ENCODE assay signal across 14 mouse cellular contexts in the genomic region with DNA sequence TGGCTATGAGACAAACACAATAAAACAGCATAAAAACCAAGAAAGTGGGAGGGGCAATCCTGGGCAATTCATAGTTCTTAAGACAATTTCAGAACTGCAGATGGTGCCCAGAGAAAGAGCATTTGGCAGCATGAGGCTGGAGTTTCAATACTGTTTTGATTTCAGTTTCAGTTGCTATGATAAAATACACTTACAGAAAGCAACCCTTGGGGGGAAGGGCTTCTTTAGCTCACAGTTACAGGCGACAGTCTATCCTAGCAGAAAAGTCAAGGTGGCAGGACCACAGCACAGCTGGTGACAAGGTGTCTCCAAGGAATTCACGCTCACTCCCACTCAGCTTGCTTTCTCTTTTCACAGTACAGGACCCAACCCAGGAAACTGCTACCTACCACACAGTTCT. TPM values are rescaled to one million over a fixed set of nuclear protein-coding genes. Genes with fewer than 3 reads are reported as not detected.
DNase-seq lines count a peak whose midpoint lies in the region; ATAC-seq and TF ChIP-seq lines count a peak whose summit lies in the region.
"Had no signal": no experiment of that assay in that cellular context is flagged by ENCODE, and none has a peak within 500 bp of the region (broad histone marks: within the 10 kb centered on the region; RNA-seq: fewer than 3 reads in every experiment).

No protein-coding gene starts in this region.

- H3K4me2 ChIP-seq in liver, postnatal 0 days (ENCODE audit: low read depth, low read length), result 0 out of 2 replicates have a peak overlapping the region, but pooled peaks have one; percentile 13
- no peak overlapping the region for H3K4me2 ChIP-seq in liver, embryonic 11.5 days
- H3K4me2 ChIP-seq: hindbrain, embryonic 15.5 days; midbrain, embryonic 13.5 days had no signal

- H3K9ac ChIP-seq in liver, postnatal 0 days (replicated peaks), result 0 out of 2 replicates have a peak overlapping the region, but pooled peaks have one; percentile 21
- H3K9ac ChIP-seq in liver, embryonic 11.5 days (ENCODE audit: low read depth, low read length), result no peak overlapping the region
- H3K9ac ChIP-seq: hindbrain, embryonic 15.5 days; midbrain, embryonic 13.5 days had no signal

- TF ChIP-seq EP300 in liver, postnatal 0 days (IDR thresholded peaks at IDR 0.05; ENCODE audit: low read depth), result no peak

- intact Hi-C loops in gastrocnemius, adult 2 months (cut with DNase I), result no loop called here

- 64% methylated on average over 2 of the region's 2 CpGs for WGBS in liver, postnatal 0 days (ENCODE audit: insufficient replicate concordance)
- 84% methylated on average over 2 of the region's 2 CpGs for WGBS in liver, embryonic 11.5 days

- no peaks in the 10 kb centered on the region for H3K36me3 ChIP-seq in liver, postnatal 0 days (replicated peaks; ENCODE audit: insufficient read depth, low read length)
- H3K36me3 ChIP-seq in liver, embryonic 11.5 days (ENCODE audit: control insufficient read depth, insufficient read depth, low read length), result peaks cover 4% of the 10 kb centered on the region; the same call in 1 of the 2 replicates
- H3K36me3 ChIP-seq: hindbrain, embryonic 15.5 days; midbrain, embryonic 13.5 days had no signal

- no peak for ATAC-seq in liver, postnatal 0 days
- ATAC-seq in liver, embryonic 11.5 days (replicated peaks; ENCODE audit: low FRiP score), result no peak
- peak; percentile 37 for ATAC-seq in common myeloid progenitor, adult 5-6 weeks (replicated peaks; ENCODE audit: low read depth, poor library complexity, severe bottlenecking)
- peak; percentile 31; the same call in 1 of the 2 replicates for ATAC-seq in neutrophil, adult 5-6 weeks (ENCODE audit: extremely low read depth, insufficient number of reproducible peaks, low FRiP score, poor library complexity, severe bottlenecking)
- ATAC-seq: midbrain, embryonic 13.5 days had no signal

- H3K27ac ChIP-seq in gastrocnemius, adult 2 months, result peak overlapping the region; percentile 60
- peak overlapping the region; percentile 34; the same call in 1 of the 2 replicates for H3K27ac ChIP-seq in liver, postnatal 0 days (ENCODE audit: low read depth)
- no peak overlapping the region for H3K27ac ChIP-seq in liver, embryonic 11.5 days (ENCODE audit: low read depth, low read length)
- H3K27ac ChIP-seq: hindbrain, embryonic 15.5 days; midbrain, embryonic 13.5 days had no signal

- 0 out of 2 replicates have a peak overlapping the region, but pooled peaks have one; percentile 7 for H3K4me3 ChIP-seq in gastrocnemius, adult 2 months
- H3K4me3 ChIP-seq in liver, postnatal 0 days (ENCODE audit: low read depth, low read length), result no peak overlapping the region
- no peak overlapping the region for H3K4me3 ChIP-seq in liver, embryonic 11.5 days (ENCODE audit: low read depth, low read length)
- H3K4me3 ChIP-seq: erythroblast, embryonic 14.5 days; hindbrain, embryonic 15.5 days; midbrain, embryonic 13.5 days had no signal

- H3K27me3 ChIP-seq in liver, postnatal 0 days (ENCODE audit: insufficient read depth, low read length), result no peaks in the 10 kb centered on the region
- no peaks in the 10 kb centered on the region for H3K27me3 ChIP-seq in liver, embryonic 11.5 days (replicated peaks; ENCODE audit: control insufficient read depth, insufficient read depth, low read length)
- H3K27me3 ChIP-seq: hindbrain, embryonic 15.5 days; midbrain, embryonic 13.5 days had no signal

- DNase-seq in gastrocnemius, adult 2 months, result no peak
- no peak for DNase-seq in gastrocnemius, postnatal 25 days
- DNase-seq in liver, postnatal 0 days, result no peak
- no peak for DNase-seq in liver, embryonic 11.5 days (ENCODE audit: low spot score)
- no peak for DNase-seq in urinary bladder, postnatal 4 days (ENCODE audit: low spot score in 2 of 2)
- DNase-seq in thymus, postnatal 0 days (ENCODE audit: low spot score), result no peak
- DNase-seq: heart, adult 18-20 months; lung, postnatal 10 days; right cerebral cortex, adult 18-20 months had no signal

- H3K9me3 ChIP-seq in liver, postnatal 0 days (ENCODE audit: low read length), result no peaks in the 10 kb centered on the region
- H3K9me3 ChIP-seq in liver, embryonic 11.5 days (ENCODE audit: control insufficient read depth, low read length), result no peaks in the 10 kb centered on the region
- H3K9me3 ChIP-seq: hindbrain, embryonic 15.5 days; midbrain, embryonic 13.5 days had no signal

- no peak for TF ChIP-seq CTCF in gastrocnemius, adult 2 months (IDR thresholded peaks at IDR 0.05)
- TF ChIP-seq CTCF in liver, postnatal 0 days (IDR thresholded peaks at IDR 0.05; ENCODE audit: low read depth), result no peak

- H3K4me1 ChIP-seq in liver, postnatal 0 days (ENCODE audit: insufficient read depth), result peaks cover 22% of the 10 kb centered on the region
- peaks cover 25% of the 10 kb centered on the region for H3K4me1 ChIP-seq in liver, embryonic 11.5 days (replicated peaks; ENCODE audit: control insufficient read depth, insufficient read depth, low read length)

RNA-seq across cellular contexts. Expression of a gene that starts 14.3 kb away (rescaled TPM):
- total RNA-seq in gastrocnemius, adult 2 months (2021), result 10 to 100 TPM; 16.6 to 18.2 TPM
- total RNA-seq in gastrocnemius, postnatal 25 days (2021), result 10 to 100 TPM; 14.3 to 14.9 TPM
- 2.3 and 2.6 TPM in 2 replicates for polyA plus RNA-seq in liver, postnatal 0 days (2015; fragmentation: Nextera tagmentation; extraction: Ambion mirVana)
- polyA plus RNA-seq in liver, embryonic 11.5 days (2014; fragmentation: Nextera tagmentation; extraction: Ambion mirVana), result 6.6 and 7.8 TPM in 2 replicates
- 15.8 and 16.1 TPM in 2 replicates for total RNA-seq in common myeloid progenitor, adult 5-6 weeks (2017)
- 81.9 and 82.2 TPM in 2 replicates for total RNA-seq in neutrophil, adult 5-6 weeks (2017)
- 4.6 and 5.7 TPM in 2 replicates for polyA plus RNA-seq in thymus, postnatal 0 days (2015; fragmentation: Nextera tagmentation; extraction: Ambion mirVana)

Comparison
In these comparisons a context has a peak if more than half of its experiments do, and no peak if none do; other contexts are left out.
1. ATAC-seq: peak in common myeloid progenitor, adult 5-6 weeks (single experiment) and neutrophil, adult 5-6 weeks (single experiment); none in liver, postnatal 0 days (single experiment) and liver, embryonic 11.5 days (single experiment).